16 mouse cellular contexts compared by ENCODE assay signal in the genomic region with DNA sequence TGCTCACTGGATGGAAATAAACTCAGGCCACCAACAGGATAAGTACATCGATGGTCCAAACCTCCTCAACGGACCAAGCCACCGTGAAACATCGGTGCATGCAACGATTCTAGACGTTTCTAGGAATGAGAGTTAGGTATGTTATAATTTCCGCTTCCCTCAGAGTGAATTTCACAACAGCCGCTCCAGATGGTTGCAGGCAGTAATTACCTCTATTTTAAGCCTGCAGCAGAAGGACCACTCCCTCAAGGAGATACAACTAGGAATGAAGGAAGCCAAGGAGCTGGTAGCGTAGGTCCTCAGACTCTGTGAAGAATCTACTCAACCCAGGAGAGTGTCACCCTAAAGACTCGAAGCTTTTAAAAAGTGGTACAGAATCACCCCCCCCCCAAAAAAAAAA.
DNase-seq lines count a peak whose midpoint lies in the region; ATAC-seq and TF ChIP-seq lines count a peak whose summit lies in the region.
"Had no signal": no experiment of that assay in that cellular context is flagged by ENCODE, and none has a peak within 500 bp of the region (broad histone marks: within the 10 kb centered on the region; RNA-seq: fewer than 3 reads in every experiment).

No protein-coding gene starts in this region.

- H3K4me1 ChIP-seq in intestine, postnatal 0 days (replicated peaks; ENCODE audit: control insufficient read depth, insufficient read depth, low read length) = peaks cover 7% of the 10 kb centered on the region; the same call in 1 of the 2 replicates
- H3K4me1 ChIP-seq in hindbrain, embryonic 14.5 days (replicated peaks; ENCODE audit: control insufficient read depth, insufficient read depth, low read length) = 0 out of 2 replicates have a peak, but pooled peaks cover 10% of the 10 kb centered on the region
- H3K4me1 ChIP-seq: liver, embryonic 13.5 days had no signal

- WGBS in intestine, postnatal 0 days = 33% methylated on average over 10 of the region's 10 CpGs
- WGBS in hindbrain, embryonic 14.5 days = 91% methylated on average over 10 of the region's 10 CpGs

- H3K27ac ChIP-seq in intestine, postnatal 0 days (ENCODE audit: low read depth, low read length) = no peak overlapping the region
- H3K27ac ChIP-seq in hindbrain, embryonic 14.5 days = no peak overlapping the region
- H3K27ac ChIP-seq: forebrain, embryonic 10.5 days; gastrocnemius, adult 2 months; liver, embryonic 13.5 days; neural tube, embryonic 15.5 days had no signal

- no peaks in the 10 kb centered on the region for H3K27me3 ChIP-seq in intestine, postnatal 0 days (replicated peaks; ENCODE audit: control insufficient read depth, insufficient read depth, low read length)
- no peaks in the 10 kb centered on the region for H3K27me3 ChIP-seq in hindbrain, embryonic 14.5 days (ENCODE audit: control insufficient read depth, insufficient read depth, low read length)
- H3K27me3 ChIP-seq: liver, embryonic 13.5 days had no signal

- no peaks in the 10 kb centered on the region for H3K36me3 ChIP-seq in intestine, postnatal 0 days (ENCODE audit: control insufficient read depth, insufficient read depth)
- no peaks in the 10 kb centered on the region for H3K36me3 ChIP-seq in hindbrain, embryonic 14.5 days (replicated peaks; ENCODE audit: control insufficient read depth, insufficient read depth)
- H3K36me3 ChIP-seq: forebrain, embryonic 10.5 days; G1E; liver, embryonic 13.5 days; neural tube, embryonic 15.5 days had no signal

- ATAC-seq in intestine, postnatal 0 days = no peak
- peak; percentile 27; the same call in 1 of the 2 replicates for ATAC-seq in monocyte, adult 5-6 weeks (replicated peaks; ENCODE audit: insufficient number of reproducible peaks, low FRiP score, low TSS enrichment, poor library complexity, severe bottlenecking)
- ATAC-seq in hindbrain, embryonic 14.5 days (ENCODE audit: low FRiP score) = no peak

- no peak overlapping the region for H3K9ac ChIP-seq in intestine, postnatal 0 days (ENCODE audit: low read depth, low read length)
- no peak overlapping the region for H3K9ac ChIP-seq in hindbrain, embryonic 14.5 days
- H3K9ac ChIP-seq: liver, embryonic 13.5 days; neural tube, embryonic 15.5 days had no signal

- H3K4me3 ChIP-seq in intestine, postnatal 0 days (ENCODE audit: low read depth, low read length) = no peak overlapping the region
- H3K4me3 ChIP-seq in hindbrain, embryonic 14.5 days (replicated peaks; ENCODE audit: low read length) = no peak overlapping the region
- H3K4me3 ChIP-seq: forebrain, embryonic 10.5 days; gastrocnemius, adult 2 months; liver, embryonic 13.5 days; neural tube, embryonic 15.5 days had no signal

- no peaks in the 10 kb centered on the region for H3K9me3 ChIP-seq in intestine, postnatal 0 days (ENCODE audit: control insufficient read depth)
- no peaks in the 10 kb centered on the region for H3K9me3 ChIP-seq in hindbrain, embryonic 14.5 days (ENCODE audit: control insufficient read depth, low read length)
- H3K9me3 ChIP-seq: forebrain, embryonic 10.5 days; G1E; liver, embryonic 13.5 days; neural tube, embryonic 15.5 days had no signal

- peak; percentile 3; the same call in 1 of the 2 replicates for TF ChIP-seq CTCF in intestine, postnatal 0 days (IDR thresholded peaks at IDR 0.05; ENCODE audit: low read depth)

- peak; percentile 32 for DNase-seq in left cerebral cortex, adult 11 months (ENCODE audit: low spot score)
- no peak for DNase-seq in left cerebral cortex, postnatal 4 days
- DNase-seq in frontal cortex, postnatal 36 days (ENCODE audit: low spot score in 2 of 2) = peak; percentile 36 to 73
- no peak for DNase-seq in hindbrain, embryonic 14.5 days (ENCODE audit: low spot score)
- DNase-seq in spleen, adult 18-20 months = no peak
- DNase-seq: adrenal gland, adult 2 months; cerebellum, adult 2 months; gastrocnemius, adult 2 months; liver, embryonic 13.5 days; lung, postnatal 10 days had no signal

- H3K4me2 ChIP-seq in intestine, postnatal 0 days (replicated peaks; ENCODE audit: low read depth) = peak overlapping the region; percentile 37; the same call in 1 of the 2 replicates
- H3K4me2 ChIP-seq in hindbrain, embryonic 14.5 days (replicated peaks) = no peak overlapping the region
- H3K4me2 ChIP-seq: liver, embryonic 13.5 days; midbrain, embryonic 11.5 days; neural tube, embryonic 15.5 days had no signal

- intact Hi-C loops in left cerebral cortex, postnatal 4 days (cut with DNase I) = loop anchor here (10.0 kb wide), 1 partner anchor 110 kb away; a partner anchor contains a TSS

Comparison
In these comparisons a context has a peak if more than half of its experiments do, and no peak if none do; other contexts are left out.
1. DNase-seq: peak in left cerebral cortex, adult 11 months (single experiment) and frontal cortex, postnatal 36 days (2 of 2); none in left cerebral cortex, postnatal 4 days (single experiment), hindbrain, embryonic 14.5 days (single experiment) and spleen, adult 18-20 months (0 of 2).